Mouse (Mus musculus): ENCODE results near the gene Rad51b. TPM values are rescaled to one million over a fixed set of nuclear protein-coding genes. Genes with fewer than 3 reads are reported as not detected.

The Rad51b gene
- total RNA-seq, 1 experiment from 2014 or later: 12.7 TPM

DNA sequence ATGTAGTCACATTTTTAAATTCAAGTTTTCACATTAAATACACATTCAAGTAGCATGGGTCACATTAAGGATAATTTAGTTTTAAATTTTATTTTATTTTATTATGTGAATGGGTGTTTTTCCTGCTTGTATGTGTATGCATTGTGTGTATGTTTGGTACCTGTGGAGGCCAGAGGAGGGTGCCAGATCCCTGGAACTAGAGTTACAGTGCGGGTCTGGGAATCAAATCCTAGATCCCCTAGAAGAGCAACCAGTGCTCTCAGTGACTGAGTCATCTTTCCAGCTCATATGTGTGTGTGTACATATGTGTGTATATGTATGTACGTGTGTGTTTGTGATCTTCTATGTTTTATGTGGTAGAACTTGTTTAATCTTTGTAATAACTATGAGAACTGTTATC lies 62.3 kb downstream of the Rad51b start:
- ATAC-seq (replicated peaks in 1 of 2; ENCODE audit: insufficient read depth in 1 of 2, low FRiP score in 2 of 2, low TSS enrichment in 1 of 2, low read depth in 1 of 2, poor library complexity in 2 of 2, severe bottlenecking in 2 of 2): no peak

DNA sequence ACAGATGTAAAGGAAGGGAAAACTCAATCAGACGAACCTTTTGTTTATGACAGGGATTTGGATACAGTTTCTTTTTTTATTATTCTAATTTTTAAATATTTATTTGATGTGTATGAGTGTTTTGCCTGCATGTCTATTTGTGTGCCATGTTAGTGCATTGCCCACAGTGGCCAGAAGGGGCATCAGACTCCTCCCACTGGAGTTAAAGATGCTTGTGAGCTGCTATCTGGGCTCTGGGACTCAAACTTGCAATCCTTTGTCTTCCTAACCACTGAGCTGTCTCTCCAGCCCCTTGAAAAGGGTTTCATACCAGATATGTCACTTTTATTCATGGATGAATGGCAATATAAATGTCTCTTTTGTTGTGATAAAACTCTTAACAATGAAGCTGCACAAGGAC lies 65.1 kb downstream of the Rad51b start:
- ATAC-seq (replicated peaks in 1 of 2; ENCODE audit: insufficient read depth in 1 of 2, low FRiP score in 2 of 2, low TSS enrichment in 1 of 2, low read depth in 1 of 2, poor library complexity in 2 of 2, severe bottlenecking in 2 of 2): no peak; a peak in 1 of 4 replicates

DNA sequence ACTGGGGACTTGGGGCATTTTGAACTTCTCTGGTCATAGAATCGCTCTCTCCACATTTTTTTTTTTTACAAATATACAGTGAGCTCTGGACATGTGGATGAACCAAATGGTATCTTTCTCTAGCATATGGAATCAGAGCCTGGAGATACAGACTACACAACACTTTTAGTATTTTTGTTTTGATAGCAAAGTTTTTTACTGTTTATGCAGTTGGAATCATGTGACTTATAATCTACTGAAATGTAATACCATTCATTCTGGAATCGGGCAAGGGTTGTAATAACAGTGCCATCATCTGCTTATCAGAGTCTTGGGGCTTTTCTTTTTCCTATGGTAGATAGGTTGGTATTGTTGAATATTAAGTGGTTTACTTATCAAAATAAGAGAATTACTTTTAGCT lies 67.2 kb downstream of the Rad51b start:
- ATAC-seq (replicated peaks in 1 of 2; ENCODE audit: insufficient read depth in 1 of 2, low FRiP score in 2 of 2, low TSS enrichment in 1 of 2, low read depth in 1 of 2, poor library complexity in 2 of 2, severe bottlenecking in 2 of 2): no peak

GRCm38 (mm10) chr12:79368818-79369217 lies 71.7 kb downstream of the Rad51b start:
- ATAC-seq (replicated peaks in 1 of 2; ENCODE audit: insufficient read depth in 1 of 2, low FRiP score in 2 of 2, low TSS enrichment in 1 of 2, low read depth in 1 of 2, poor library complexity in 2 of 2, severe bottlenecking in 2 of 2): no peak

DNA sequence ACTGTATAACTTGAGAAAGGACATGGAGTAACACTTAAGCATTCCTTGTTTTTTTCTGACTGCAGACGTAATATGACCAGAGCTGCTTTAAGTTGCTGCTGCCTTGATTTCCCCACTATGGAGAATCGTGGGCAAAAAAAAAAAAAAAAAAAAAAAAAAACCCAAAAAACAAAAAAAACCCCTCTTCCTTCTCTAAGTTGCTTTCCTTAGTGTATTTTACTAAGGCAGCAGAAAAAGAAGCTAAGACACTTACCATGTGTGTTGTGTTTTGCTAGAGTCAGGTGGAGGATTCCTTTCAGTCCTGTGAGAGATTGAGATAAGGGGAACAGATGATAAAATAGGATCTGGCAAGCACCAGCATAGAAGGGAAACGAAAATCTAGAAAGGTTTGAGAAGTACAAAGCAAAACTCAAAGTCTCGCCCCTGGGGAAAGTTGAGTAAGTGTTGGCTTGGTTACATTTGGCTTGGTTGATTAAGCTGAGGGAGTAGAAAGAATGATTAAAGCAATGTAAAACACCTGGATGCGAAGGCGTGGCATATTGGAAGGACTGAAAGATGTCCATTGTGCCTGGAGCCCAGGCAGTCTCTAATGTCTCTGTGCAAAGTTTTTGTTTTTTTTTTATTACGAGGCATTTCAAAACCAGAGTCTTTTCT lies 72.6 kb downstream of the Rad51b start:
- ATAC-seq (replicated peaks in 1 of 2; ENCODE audit: insufficient read depth in 1 of 2, low FRiP score in 2 of 2, low TSS enrichment in 1 of 2, low read depth in 1 of 2, poor library complexity in 2 of 2, severe bottlenecking in 2 of 2): no peak

DNA sequence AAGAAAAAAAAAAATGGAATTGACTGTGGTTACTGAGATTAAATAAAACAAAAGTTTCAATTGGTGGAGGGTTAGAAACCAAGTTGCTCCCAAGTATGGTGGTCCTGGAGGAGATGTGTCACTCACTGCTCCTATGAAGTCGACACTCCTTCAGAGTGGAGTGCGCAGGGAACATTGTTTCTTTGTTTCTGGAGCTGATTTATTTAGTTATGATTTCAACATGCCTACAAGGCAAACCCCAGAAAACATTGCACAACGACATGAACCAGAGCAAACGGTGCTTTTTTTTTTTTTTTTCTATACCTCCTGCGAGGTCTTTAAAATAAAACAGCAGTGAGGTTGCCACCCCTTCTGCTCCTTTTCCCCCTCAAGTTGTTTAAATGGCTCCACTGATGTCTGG lies 75.6 kb downstream of the Rad51b start:
- no peak for ATAC-seq (replicated peaks in 1 of 2; ENCODE audit: insufficient read depth in 1 of 2, low FRiP score in 2 of 2, low TSS enrichment in 1 of 2, low read depth in 1 of 2, poor library complexity in 2 of 2, severe bottlenecking in 2 of 2)

DNA sequence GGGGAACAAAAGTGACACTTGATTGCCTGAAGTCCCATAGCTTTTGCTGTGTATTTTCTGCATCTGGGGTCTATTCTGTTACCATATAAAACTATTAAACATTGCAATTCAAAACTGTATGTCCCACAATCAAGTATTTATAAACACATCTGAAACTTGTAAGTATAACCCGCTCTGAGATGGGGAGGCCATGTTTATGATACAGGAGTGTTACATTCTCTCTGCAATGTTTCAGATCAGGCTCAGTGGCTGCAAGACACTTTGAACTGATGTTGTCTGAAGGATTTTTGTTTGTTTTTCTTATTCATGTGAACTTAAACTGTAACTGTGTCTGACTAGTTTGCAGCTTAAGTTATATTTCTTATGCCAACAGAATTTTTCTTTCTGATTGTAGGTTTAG lies 80.3 kb downstream of the Rad51b start:
- no peak for ATAC-seq (replicated peaks in 1 of 2; ENCODE audit: insufficient read depth in 1 of 2, low FRiP score in 2 of 2, low TSS enrichment in 1 of 2, low read depth in 1 of 2, poor library complexity in 2 of 2, severe bottlenecking in 2 of 2)

DNA sequence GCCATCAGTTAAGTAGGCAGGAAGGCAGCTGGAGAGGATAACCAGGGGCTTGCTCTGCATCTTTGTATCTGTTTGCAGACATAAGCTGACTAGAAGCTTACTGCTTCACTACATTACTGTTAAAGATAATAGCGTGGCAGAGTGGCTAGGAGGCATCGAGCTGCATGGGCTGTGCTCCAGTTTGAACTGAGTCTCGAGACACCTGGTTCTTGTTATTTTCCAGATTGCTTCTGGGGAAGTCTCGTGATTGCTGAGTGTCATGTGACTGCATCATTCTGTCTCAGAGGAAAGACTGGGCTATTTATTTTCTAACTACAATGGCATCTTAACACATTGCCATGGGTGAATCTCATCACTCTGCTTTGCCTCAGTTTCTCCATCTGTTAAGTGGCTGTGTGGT lies 80.8 kb downstream of the Rad51b start:
- no peak for ATAC-seq (replicated peaks in 1 of 2; ENCODE audit: insufficient read depth in 1 of 2, low FRiP score in 2 of 2, low TSS enrichment in 1 of 2, low read depth in 1 of 2, poor library complexity in 2 of 2, severe bottlenecking in 2 of 2)

DNA sequence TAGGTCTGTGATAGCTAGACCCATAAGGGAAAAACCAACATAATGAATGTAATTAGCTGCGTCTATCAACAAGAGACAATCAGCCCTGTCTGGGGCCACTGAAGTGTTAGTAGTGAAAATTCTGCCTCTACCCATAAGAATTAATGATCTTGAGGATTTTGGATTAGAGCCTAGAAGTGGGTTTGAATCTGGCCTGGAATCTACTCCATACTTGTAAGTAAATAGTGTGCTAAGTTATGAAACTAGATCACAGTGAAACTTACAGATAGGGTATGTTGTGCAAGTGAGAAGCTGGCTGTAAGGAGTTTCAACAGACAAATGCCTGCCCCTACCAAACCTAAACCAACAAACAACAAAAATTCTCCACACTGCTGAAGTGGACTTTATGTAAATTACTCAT lies 83.1 kb downstream of the Rad51b start:
- ATAC-seq (replicated peaks in 1 of 2; ENCODE audit: insufficient read depth in 1 of 2, low FRiP score in 2 of 2, low TSS enrichment in 1 of 2, low read depth in 1 of 2, poor library complexity in 2 of 2, severe bottlenecking in 2 of 2): no peak

GRCm38 (mm10) chr12:79381489-79381888 lies 84.4 kb downstream of the Rad51b start:
- no peak for ATAC-seq (replicated peaks in 1 of 2; ENCODE audit: insufficient read depth in 1 of 2, low FRiP score in 2 of 2, low TSS enrichment in 1 of 2, low read depth in 1 of 2, poor library complexity in 2 of 2, severe bottlenecking in 2 of 2)

DNA sequence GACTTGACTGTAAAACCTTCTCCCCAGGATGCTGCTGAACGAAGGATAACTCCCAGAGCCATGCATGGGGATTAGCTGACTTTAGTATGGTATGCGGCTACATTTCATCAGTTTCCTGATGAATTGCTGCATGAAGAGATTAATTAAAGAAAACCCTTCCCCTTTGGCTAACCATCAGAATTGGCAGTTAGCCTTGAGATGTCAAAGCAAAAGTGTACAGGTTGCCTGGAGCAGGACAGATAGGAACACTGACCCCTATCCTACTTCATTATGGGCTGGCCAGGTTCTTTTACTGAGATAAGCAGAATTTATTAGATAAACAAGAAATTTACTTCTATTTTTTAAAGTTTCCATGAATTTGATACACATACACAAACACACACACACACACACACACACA lies 85.3 kb downstream of the Rad51b start:
- no peak for ATAC-seq (replicated peaks in 1 of 2; ENCODE audit: insufficient read depth in 1 of 2, low FRiP score in 2 of 2, low TSS enrichment in 1 of 2, low read depth in 1 of 2, poor library complexity in 2 of 2, severe bottlenecking in 2 of 2)

- ATAC-seq (replicated peaks in 1 of 2; ENCODE audit: insufficient read depth in 1 of 2, low FRiP score in 2 of 2, low TSS enrichment in 1 of 2, low read depth in 1 of 2, poor library complexity in 2 of 2, severe bottlenecking in 2 of 2): no peak
Observed at GRCm38 (mm10) chr12:79383583-79383982, 86.5 kb downstream of the Rad51b start.

GRCm38 (mm10) chr12:79384787-79385186 lies 87.7 kb downstream of the Rad51b start:
- no peak for ATAC-seq (replicated peaks in 1 of 2; ENCODE audit: insufficient read depth in 1 of 2, low FRiP score in 2 of 2, low TSS enrichment in 1 of 2, low read depth in 1 of 2, poor library complexity in 2 of 2, severe bottlenecking in 2 of 2)

GRCm38 (mm10) chr12:79385199-79385598 lies 88.1 kb downstream of the Rad51b start:
- no peak for ATAC-seq (replicated peaks in 1 of 2; ENCODE audit: insufficient read depth in 1 of 2, low FRiP score in 2 of 2, low TSS enrichment in 1 of 2, low read depth in 1 of 2, poor library complexity in 2 of 2, severe bottlenecking in 2 of 2)

DNA sequence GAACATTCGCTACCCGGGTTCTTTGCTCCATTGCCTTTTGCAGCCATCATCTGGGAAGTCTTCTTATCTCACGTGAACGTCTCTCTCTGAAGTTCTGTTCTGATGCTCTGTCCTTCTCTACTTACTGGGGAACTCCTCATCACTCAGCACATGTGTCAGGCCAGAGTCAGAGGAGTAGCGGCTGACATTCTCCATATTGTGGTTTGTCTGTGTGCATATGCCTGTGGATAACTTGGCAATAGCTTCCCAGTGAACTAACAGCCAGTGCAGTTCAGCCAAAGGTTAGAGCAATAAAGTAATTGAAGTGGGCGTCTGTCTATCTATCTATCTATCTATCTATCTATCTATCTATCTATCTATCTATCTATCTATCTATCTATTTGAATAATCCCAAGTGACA lies 90.8 kb downstream of the Rad51b start:
- no peak for ATAC-seq (replicated peaks in 1 of 2; ENCODE audit: insufficient read depth in 1 of 2, low FRiP score in 2 of 2, low TSS enrichment in 1 of 2, low read depth in 1 of 2, poor library complexity in 2 of 2, severe bottlenecking in 2 of 2)

GRCm38 (mm10) chr12:79389251-79389650 lies 92.2 kb downstream of the Rad51b start:
- no peak for ATAC-seq (replicated peaks in 1 of 2; ENCODE audit: insufficient read depth in 1 of 2, low FRiP score in 2 of 2, low TSS enrichment in 1 of 2, low read depth in 1 of 2, poor library complexity in 2 of 2, severe bottlenecking in 2 of 2)

DNA sequence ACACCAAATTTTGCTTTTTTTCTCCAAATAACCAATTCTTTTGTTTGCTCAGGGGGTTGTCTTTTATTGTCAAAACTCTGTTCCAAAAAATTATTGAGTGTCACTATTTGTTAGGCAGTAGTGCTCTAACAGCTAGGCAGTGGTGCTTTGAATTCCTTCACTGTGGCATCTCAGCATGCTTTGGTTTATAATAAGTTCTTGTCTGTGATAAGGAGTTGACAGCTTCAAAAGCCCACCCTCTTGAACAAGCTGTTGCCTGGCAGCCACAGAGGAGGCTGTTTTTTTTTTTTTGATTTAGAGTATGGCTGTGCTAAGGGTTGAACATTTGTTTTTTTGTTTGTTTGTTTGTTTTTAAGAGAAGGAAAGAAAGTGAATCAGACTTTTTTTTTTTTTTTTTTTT lies 92.9 kb downstream of the Rad51b start:
- no peak for ATAC-seq (replicated peaks in 1 of 2; ENCODE audit: insufficient read depth in 1 of 2, low FRiP score in 2 of 2, low TSS enrichment in 1 of 2, low read depth in 1 of 2, poor library complexity in 2 of 2, severe bottlenecking in 2 of 2)

GRCm38 (mm10) chr12:79393636-79394035 lies 96.6 kb downstream of the Rad51b start:
- ATAC-seq (replicated peaks in 1 of 2; ENCODE audit: insufficient read depth in 1 of 2, low FRiP score in 2 of 2, low TSS enrichment in 1 of 2, low read depth in 1 of 2, poor library complexity in 2 of 2, severe bottlenecking in 2 of 2): no peak

GRCm38 (mm10) chr12:79403992-79404391 lies 106.9 kb downstream of the Rad51b start:
- ATAC-seq (replicated peaks in 1 of 2; ENCODE audit: insufficient read depth in 1 of 2, low FRiP score in 2 of 2, low TSS enrichment in 1 of 2, low read depth in 1 of 2, poor library complexity in 2 of 2, severe bottlenecking in 2 of 2): no peak

DNA sequence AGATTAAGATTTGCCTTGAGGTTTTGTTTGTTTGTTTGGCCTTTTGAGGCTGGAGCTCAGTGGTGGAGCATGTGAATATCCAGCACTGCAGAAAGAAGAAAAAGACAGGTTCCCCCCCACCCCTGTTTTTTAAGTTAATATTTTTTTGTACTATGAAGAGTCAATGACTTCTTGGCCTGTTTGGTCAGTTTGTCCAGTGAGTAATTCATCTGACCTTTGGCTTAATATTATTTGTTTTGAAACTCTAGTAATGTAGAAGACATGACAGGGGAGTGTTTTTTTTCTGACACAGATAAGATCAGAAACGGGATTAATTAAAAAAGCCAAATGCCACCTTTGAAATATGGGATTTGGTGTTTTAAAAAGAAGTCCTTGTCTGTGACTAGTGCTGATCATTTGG lies 107.4 kb downstream of the Rad51b start:
- ATAC-seq (replicated peaks in 1 of 2; ENCODE audit: insufficient read depth in 1 of 2, low FRiP score in 2 of 2, low TSS enrichment in 1 of 2, low read depth in 1 of 2, poor library complexity in 2 of 2, severe bottlenecking in 2 of 2): no peak

Data from hematopoietic stem cell, adult 5-6 weeks (primary cell).